Mouse (Mus musculus) G1E (cell line): Measurements from ENCODE around the gene Ank3. TPM values are rescaled to one million over a fixed set of nuclear protein-coding genes. Genes with fewer than 3 reads are reported as not detected.

Experiments used
- ATAC-seq: 2 replicates; pipeline ENCODE4 v1.8.0; 2016; ENCODE audit warnings: mild to moderate bottlenecking; ENCODE audit not compliant: insufficient number of reproducible peaks, poor library complexity, low FRiP score, severe bottlenecking; ENCODE audit errors: extremely low read depth
- DNase-seq: peaks from one replicate; pipeline ENCODE4 v3.0.0; 2012; ENCODE audit warnings: low spot score
- H3K27me3 ChIP-seq: 2 replicates; pipeline ENCODE4 v1.6.1; 2012; ENCODE audit warnings: mild to moderate bottlenecking, low read length, inconsistent platforms; ENCODE audit not compliant: insufficient read depth
- H3K36me3 ChIP-seq: replicated peaks from 2 replicates; pipeline ENCODE3; 2012; ENCODE audit warnings: mild to moderate bottlenecking, inconsistent platforms
- H3K4me1 ChIP-seq: 2 replicates; pipeline ENCODE4 v1.6.1; 2012; ENCODE audit warnings: low read depth, low read length, inconsistent platforms, mixed read lengths; ENCODE audit not compliant: insufficient read depth
- H3K4me3 ChIP-seq: 2 replicates; pipeline ENCODE4 v1.5.1; 2012; ENCODE audit warnings: low read depth, mild to moderate bottlenecking, inconsistent platforms, low read length, moderate library complexity, mixed read lengths
- H3K9me3 ChIP-seq: replicated peaks from 2 replicates; pipeline ENCODE4 v1.6.1; 2012; ENCODE audit warnings: inconsistent platforms
- CTCF ChIP-seq: IDR thresholded peaks from 2 replicates; pipeline ENCODE4 v1.5.1; 2012; ENCODE audit warnings: low read depth, low read length, inconsistent platforms, mixed read lengths
- GATA1 ChIP-seq: IDR thresholded peaks from 2 replicates; pipeline ENCODE4 v1.6.1; 2012; ENCODE audit warnings: borderline replicate concordance, low read length, inconsistent platforms, mixed read lengths
- GATA2 ChIP-seq: IDR thresholded peaks from 2 replicates; pipeline ENCODE4 v1.6.1; 2012; ENCODE audit warnings: low read depth, low read length, inconsistent platforms, borderline replicate concordance
- POLR2AphosphoS5 ChIP-seq: IDR thresholded peaks from 2 replicates; pipeline ENCODE4 v1.6.1; 2012; ENCODE audit warnings: low read depth, low read length, inconsistent platforms; ENCODE audit not compliant: insufficient replicate concordance
- TAL1 ChIP-seq: conservative IDR thresholded peaks from 2 replicates; pipeline ENCODE4 v1.6.1; 2012; ENCODE audit warnings: low read depth, low read length, inconsistent platforms, mixed read lengths
- polyA plus RNA-seq: library from polyadenylated mRNA; stranded (reverse); fragments of >175 nt; gene quantifications from 2 replicates; pipeline ENCODE4 v1.2.3, GENCODE M21; 2012
- total RNA-seq, 2 experiments: library from RNA; stranded (forward) in 1 of 2; stranded (reverse) in 1 of 2; fragments of 200-1000 nt in 1 of 2; fragments of >200 nt in 1 of 2; fragmentation: Nextera tagmentation in 1 of 2; gene quantifications; 2 replicates each; pipeline ENCODE4 v1.2.3; 2014 to 2017

Gene Ank3
- total and polyA plus RNA-seq, 3 experiments: 0.98 TPM; not detected in 2

GRCm38 (mm10) chr10:69918461-69919151 is 520.0 kb downstream of the Ank3 start:
- no peak for DNase-seq
- Histone ChIP-seq H3K27me3 (peaks cover 2% of the 10 kb centered on the region; the same call in 1 of the 2 replicates), H3K36me3 (no peaks in the 10 kb centered on the region), H3K4me1 (no peaks in the 10 kb centered on the region), H3K9me3 (peaks cover 59% of the 10 kb centered on the region), H3K4me3 (no peak overlapping the region)
- no peak for ATAC-seq
- TF ChIP-seq GATA1: no peak
- TF ChIP-seq CTCF: no peak
- TF ChIP-seq GATA2: no peak
- no peak for TF ChIP-seq TAL1
- no peak for TF ChIP-seq POLR2AphosphoS5

DNA sequence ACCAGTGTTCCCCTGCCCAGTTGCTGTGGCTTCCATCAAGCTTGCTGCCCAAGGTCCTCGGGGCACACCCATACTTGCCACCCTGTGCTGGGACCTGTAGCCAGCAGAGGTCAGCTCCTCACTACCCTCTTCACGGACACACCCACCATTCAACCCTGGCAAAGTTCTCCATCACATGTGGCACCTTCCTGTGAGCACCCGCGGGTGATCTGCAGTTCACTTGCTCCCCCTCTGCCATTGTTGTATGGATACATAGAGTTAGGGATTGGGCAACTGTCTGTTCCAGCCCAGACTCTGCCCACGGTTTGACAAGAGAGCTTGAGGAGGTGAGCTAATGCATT is 520.5 kb downstream of the Ank3 start:
- Histone ChIP-seq H3K36me3 (no peaks in the 10 kb centered on the region), H3K9me3 (peaks cover 62% of the 10 kb centered on the region), H3K4me3 (no peak overlapping the region), H3K4me1 (no peaks in the 10 kb centered on the region), H3K27me3 (peaks cover 2% of the 10 kb centered on the region; the same call in 1 of the 2 replicates)
- DNase-seq (no peak), ATAC-seq (no peak)
- no peak for TF ChIP-seq GATA1
- no peak for TF ChIP-seq TAL1

- TF ChIP-seq POLR2AphosphoS5: no peak
- H3K4me3 ChIP-seq: no peak overlapping the region
- no peak for ATAC-seq
- no peaks in the 10 kb centered on the region for H3K36me3 ChIP-seq
- no peaks in the 10 kb centered on the region for H3K4me1 ChIP-seq
- H3K27me3 ChIP-seq: peaks cover 2% of the 10 kb centered on the region; the same call in 1 of the 2 replicates
- no peak for DNase-seq
- peaks cover 62% of the 10 kb centered on the region for H3K9me3 ChIP-seq
These were observed 521.2 kb downstream of the Ank3 start for GRCm38 (mm10) chr10:69919746-69920145.

- peaks cover 2% of the 10 kb centered on the region; the same call in 1 of the 2 replicates for H3K27me3 ChIP-seq
- no peak for TF ChIP-seq TAL1
- no peak for TF ChIP-seq GATA2
- no peak for TF ChIP-seq GATA1
- no peak for TF ChIP-seq CTCF
- TF ChIP-seq POLR2AphosphoS5: no peak
- no peak overlapping the region for H3K4me3 ChIP-seq
- no peak for DNase-seq
- no peaks in the 10 kb centered on the region for H3K36me3 ChIP-seq
- peaks cover 66% of the 10 kb centered on the region for H3K9me3 ChIP-seq
- ATAC-seq: no peak
- H3K4me1 ChIP-seq: no peaks in the 10 kb centered on the region
These were observed 523.5 kb downstream of the Ank3 start for GRCm38 (mm10) chr10:69922076-69922475.

DNA sequence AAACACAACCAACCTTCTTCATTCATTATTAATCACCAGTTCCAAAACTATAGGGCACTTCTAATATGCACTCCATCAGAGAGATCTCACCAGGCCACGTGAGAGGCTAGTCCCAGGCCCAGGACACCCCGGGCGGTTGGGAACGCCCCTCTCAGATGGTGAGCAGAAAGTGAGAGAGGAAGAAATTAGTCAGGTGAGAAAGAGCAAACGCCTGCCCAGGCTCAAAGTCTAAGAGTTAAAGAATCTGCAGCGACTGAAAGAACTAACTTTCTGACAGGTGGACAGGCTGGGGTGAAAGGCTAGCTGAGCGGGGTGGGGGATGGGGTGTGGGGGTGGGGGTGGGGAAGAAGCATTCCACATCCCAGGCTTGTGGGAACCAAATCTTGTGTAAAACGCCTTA is 525.2 kb downstream of the Ank3 start:
- Histone ChIP-seq H3K36me3 (no peaks in the 10 kb centered on the region), H3K4me3 (no peak overlapping the region), H3K27me3 (peaks cover 2% of the 10 kb centered on the region; the same call in 1 of the 2 replicates), H3K9me3 (peaks cover 67% of the 10 kb centered on the region), H3K4me1 (no peaks in the 10 kb centered on the region)
- no peak for DNase-seq
- ATAC-seq: no peak
- no peak for TF ChIP-seq GATA1
- no peak for TF ChIP-seq GATA2
- TF ChIP-seq POLR2AphosphoS5: no peak
- no peak for TF ChIP-seq CTCF
- TF ChIP-seq TAL1: no peak

- Histone ChIP-seq H3K4me3 (no peak overlapping the region), H3K27me3 (no peaks in the 10 kb centered on the region), H3K9me3 (peaks cover 62% of the 10 kb centered on the region), H3K36me3 (no peaks in the 10 kb centered on the region), H3K4me1 (no peaks in the 10 kb centered on the region)
- DNase-seq (no peak), ATAC-seq (no peak)
- TF ChIP-seq POLR2AphosphoS5 (no peak), CTCF (no peak), TAL1 (no peak), GATA2 (no peak), GATA1 (no peak)
These were observed 525.7 kb downstream of the Ank3 start for GRCm38 (mm10) chr10:69924321-69924720.

GRCm38 (mm10) chr10:69924845-69925244 is 526.3 kb downstream of the Ank3 start:
- H3K4me3 ChIP-seq: no peak overlapping the region

More at GRCm38 (mm10) chr10:69924845-69925244, 526.3 kb downstream of the Ank3 start:
- H3K9me3 ChIP-seq: peaks cover 60% of the 10 kb centered on the region
- TF ChIP-seq TAL1 (no peak), GATA2 (no peak), POLR2AphosphoS5 (no peak), GATA1 (no peak), CTCF (no peak)
- no peaks in the 10 kb centered on the region for H3K36me3 ChIP-seq
- ATAC-seq: no peak
- no peaks in the 10 kb centered on the region for H3K27me3 ChIP-seq
- DNase-seq: no peak
- H3K4me1 ChIP-seq: no peaks in the 10 kb centered on the region
